Mouse (Mus musculus): Measurements from ENCODE around the gene Gm49601.

Gene Gm49601

GRCm38 (mm10) chr16:18581623-18582205 lies 44.5 kb downstream of the Gm49601 start:
- DNase-seq, result no peak

GRCm38 (mm10) chr16:18581050-18581622 lies 45.1 kb downstream of the Gm49601 start:
- no peak for DNase-seq

- no peak for DNase-seq
Observed at GRCm38 (mm10) chr16:18580389-18580788, 45.8 kb downstream of the Gm49601 start.

GRCm38 (mm10) chr16:18577599-18578160 lies 48.5 kb downstream of the Gm49601 start:
- DNase-seq, result no peak

- no peak for DNase-seq
Observed at GRCm38 (mm10) chr16:18577071-18577470, 49.2 kb downstream of the Gm49601 start.

- no peak for DNase-seq
Observed at GRCm38 (mm10) chr16:18574196-18574595, 52.0 kb downstream of the Gm49601 start.
